Mouse (Mus musculus): ENCODE data around the gene Gm20388. TPM values are rescaled to one million over a fixed set of nuclear protein-coding genes. Genes with fewer than 3 reads are reported as not detected.

The Gm20388 gene
- polyA plus RNA-seq, 1 experiment from 2014 or later, result not detected

DNA sequence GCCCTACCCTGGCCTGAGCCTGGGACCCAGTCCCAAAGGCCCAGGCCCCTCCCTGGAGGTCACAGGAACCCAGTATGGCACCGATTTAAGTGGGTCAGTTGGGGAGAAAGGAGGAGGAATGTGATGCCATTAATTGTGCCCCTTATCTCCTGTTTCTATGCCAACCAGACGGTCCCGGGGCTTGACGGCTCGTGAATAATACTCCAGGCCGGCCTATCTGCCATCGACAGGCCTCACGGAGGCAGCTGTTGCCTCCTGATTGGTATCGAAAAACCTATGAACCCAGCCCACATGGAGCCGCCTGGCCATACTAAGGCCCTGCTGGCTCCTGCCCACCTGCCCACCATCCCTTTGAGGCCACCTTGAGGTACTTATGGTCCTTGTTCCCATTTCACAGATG, 2376.3 kb downstream of the Gm20388 start:
- H3K4me3 ChIP-seq (ENCODE audit: low read depth, low read length), result no peak overlapping the region
- no peak overlapping the region; the same call in 1 of the 2 replicates for H3K4me2 ChIP-seq
- ATAC-seq (ENCODE audit: low FRiP score), result no peak
- peaks cover 35% of the 10 kb centered on the region for H3K27me3 ChIP-seq (ENCODE audit: control insufficient read depth, insufficient read depth, low read length)
- peaks cover 31% of the 10 kb centered on the region for H3K4me1 ChIP-seq (ENCODE audit: control insufficient read depth, insufficient read depth, low read length)
- no peak overlapping the region for H3K27ac ChIP-seq (ENCODE audit: low read depth, low read length)
- no peaks in the 10 kb centered on the region for H3K9me3 ChIP-seq (ENCODE audit: control insufficient read depth, low read length)
- H3K36me3 ChIP-seq (ENCODE audit: control insufficient read depth, insufficient read depth, low read length), result no peaks in the 10 kb centered on the region
- WGBS, result 78% methylated on average over 10 of the region's 10 CpGs
- H3K9ac ChIP-seq (ENCODE audit: low read length), result no peak overlapping the region
- no peak for DNase-seq (ENCODE audit: low spot score, missing footprints)

DNA sequence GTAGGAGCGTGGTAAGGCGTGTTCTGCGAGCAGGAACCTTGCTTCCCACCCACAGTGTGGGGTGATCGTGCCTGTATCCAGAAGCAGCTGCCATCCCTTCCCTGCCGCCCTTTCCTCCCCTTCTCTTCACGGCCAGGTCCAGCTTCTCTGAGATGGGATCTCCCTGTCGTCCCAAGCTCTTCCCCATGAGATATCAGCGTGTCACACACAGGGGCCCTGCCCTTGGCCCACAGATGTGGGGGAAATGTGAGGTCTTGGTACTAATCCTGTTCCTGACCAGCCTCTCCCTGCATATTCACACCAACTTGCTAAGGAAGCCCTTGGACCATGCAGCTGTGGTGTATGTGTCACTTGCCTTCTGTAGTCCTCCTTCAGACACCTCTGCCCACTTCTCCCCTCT, 2377.1 kb downstream of the Gm20388 start:
- ATAC-seq (ENCODE audit: low FRiP score), result no peak
- H3K9me3 ChIP-seq (ENCODE audit: control insufficient read depth, low read length), result no peaks in the 10 kb centered on the region
- no peak for DNase-seq (ENCODE audit: low spot score, missing footprints)
- WGBS, result 78% methylated on average over 8 of the region's 8 CpGs
- no peak overlapping the region for H3K9ac ChIP-seq (ENCODE audit: low read length)
- no peak overlapping the region for H3K4me3 ChIP-seq (ENCODE audit: low read depth, low read length)
- no peaks in the 10 kb centered on the region for H3K36me3 ChIP-seq (ENCODE audit: control insufficient read depth, insufficient read depth, low read length)
- peaks cover 32% of the 10 kb centered on the region for H3K27me3 ChIP-seq (ENCODE audit: control insufficient read depth, insufficient read depth, low read length)
- no peak overlapping the region for H3K4me2 ChIP-seq
- no peak overlapping the region for H3K27ac ChIP-seq (ENCODE audit: low read depth, low read length)
- peaks cover 30% of the 10 kb centered on the region for H3K4me1 ChIP-seq (ENCODE audit: control insufficient read depth, insufficient read depth, low read length)

DNA sequence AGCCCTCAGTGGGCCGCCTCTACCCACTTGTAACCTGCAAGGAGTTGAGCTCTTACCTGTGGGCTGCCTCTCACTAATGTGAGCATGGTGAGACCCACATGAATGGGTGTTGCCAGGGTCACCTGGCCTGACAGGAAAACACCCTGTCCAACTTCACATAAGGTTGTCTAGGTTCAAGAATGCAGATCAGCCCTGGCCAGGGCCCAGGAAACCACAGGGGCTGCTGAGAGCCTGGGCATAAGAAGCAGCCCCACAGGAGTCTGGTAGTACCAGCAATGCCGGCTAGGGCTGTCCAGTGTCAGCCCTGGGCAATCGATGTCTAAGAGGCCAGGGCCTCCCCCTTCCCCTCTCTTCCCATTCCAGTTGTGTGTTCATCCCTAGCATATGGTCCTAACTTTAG, 2377.7 kb downstream of the Gm20388 start:
- ATAC-seq (ENCODE audit: low FRiP score) (no peak), DNase-seq (ENCODE audit: low spot score, missing footprints) (no peak)
- no peak overlapping the region for H3K4me2 ChIP-seq
- H3K4me3 ChIP-seq (ENCODE audit: low read depth, low read length), result no peak overlapping the region
- no peak overlapping the region for H3K9ac ChIP-seq (ENCODE audit: low read length)
- H3K36me3 ChIP-seq (ENCODE audit: control insufficient read depth, insufficient read depth, low read length), result no peaks in the 10 kb centered on the region
- peaks cover 24% of the 10 kb centered on the region for H3K4me1 ChIP-seq (ENCODE audit: control insufficient read depth, insufficient read depth, low read length)
- H3K27ac ChIP-seq (ENCODE audit: low read depth, low read length), result no peak overlapping the region
- no peaks in the 10 kb centered on the region for H3K9me3 ChIP-seq (ENCODE audit: control insufficient read depth, low read length)
- peaks cover 26% of the 10 kb centered on the region for H3K27me3 ChIP-seq (ENCODE audit: control insufficient read depth, insufficient read depth, low read length)
- WGBS, result 74% methylated on average over 3 of the region's 3 CpGs

DNA sequence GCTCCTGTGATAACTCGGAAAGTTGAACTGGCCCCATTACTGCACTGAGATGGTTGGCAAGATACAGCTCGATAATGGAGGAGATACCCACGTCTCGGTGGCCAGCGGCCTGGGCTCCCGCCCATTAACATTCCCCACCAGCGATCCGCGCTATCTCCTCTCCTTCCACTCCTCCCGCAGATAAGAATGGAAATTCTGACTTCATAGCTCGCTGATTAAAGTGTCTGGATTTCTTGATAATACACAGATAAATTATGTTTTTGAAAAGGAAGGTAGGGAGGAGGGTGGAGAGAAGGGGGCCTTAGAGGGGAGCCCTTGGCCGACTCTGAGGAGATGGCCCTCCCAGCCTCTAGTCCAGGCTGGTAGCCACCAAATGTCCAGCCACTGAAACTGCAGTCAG, 2380.4 kb downstream of the Gm20388 start:
- no peak overlapping the region for H3K4me3 ChIP-seq (ENCODE audit: low read depth, low read length)
- H3K4me2 ChIP-seq, result no peak overlapping the region
- ATAC-seq (ENCODE audit: low FRiP score), result no peak
- H3K4me1 ChIP-seq (ENCODE audit: control insufficient read depth, insufficient read depth, low read length), result peaks cover 25% of the 10 kb centered on the region
- no peak for DNase-seq (ENCODE audit: low spot score, missing footprints)
- WGBS, result 72% methylated on average over 12 of the region's 12 CpGs
- H3K9me3 ChIP-seq (ENCODE audit: control insufficient read depth, low read length), result no peaks in the 10 kb centered on the region
- no peaks in the 10 kb centered on the region for H3K36me3 ChIP-seq (ENCODE audit: control insufficient read depth, insufficient read depth, low read length)
- 0 out of 2 replicates have a peak, but pooled peaks cover 3% of the 10 kb centered on the region for H3K27me3 ChIP-seq (ENCODE audit: control insufficient read depth, insufficient read depth, low read length)
- H3K27ac ChIP-seq (ENCODE audit: low read depth, low read length), result no peak overlapping the region
- no peak overlapping the region for H3K9ac ChIP-seq (ENCODE audit: low read length)

DNA sequence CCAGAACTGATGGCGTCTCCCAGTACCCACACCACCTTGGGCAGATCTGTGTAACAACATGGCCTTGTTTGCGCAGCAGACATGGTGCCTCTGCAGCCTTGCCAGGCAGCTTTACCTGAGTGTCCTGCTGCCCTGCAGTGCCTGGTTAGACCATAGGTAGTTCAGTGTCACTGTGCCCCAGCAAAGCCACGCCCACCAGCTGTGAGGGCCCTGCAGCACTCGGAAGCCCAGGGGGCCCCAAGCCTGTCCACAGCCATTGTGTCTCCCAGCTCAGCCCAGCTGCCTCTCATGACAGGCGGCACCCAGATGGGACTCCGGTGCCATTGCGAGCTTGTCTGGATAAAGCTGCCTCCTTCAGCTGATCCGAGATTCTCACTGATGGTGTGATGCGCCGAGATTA, 2380.9 kb downstream of the Gm20388 start:
- no peak overlapping the region for H3K9ac ChIP-seq (ENCODE audit: low read length)
- no peak for ATAC-seq (ENCODE audit: low FRiP score)
- WGBS, result 34% methylated on average over 10 of the region's 10 CpGs
- 0 out of 2 replicates have a peak, but pooled peaks cover under 1% of the 10 kb centered on the region for H3K27me3 ChIP-seq (ENCODE audit: control insufficient read depth, insufficient read depth, low read length)
- no peak overlapping the region for H3K4me2 ChIP-seq
- H3K27ac ChIP-seq (ENCODE audit: low read depth, low read length), result no peak overlapping the region
- H3K36me3 ChIP-seq (ENCODE audit: control insufficient read depth, insufficient read depth, low read length), result no peaks in the 10 kb centered on the region
- H3K9me3 ChIP-seq (ENCODE audit: control insufficient read depth, low read length), result no peaks in the 10 kb centered on the region
- H3K4me3 ChIP-seq (ENCODE audit: low read depth, low read length), result no peak overlapping the region
- peaks cover 29% of the 10 kb centered on the region for H3K4me1 ChIP-seq (ENCODE audit: control insufficient read depth, insufficient read depth, low read length)
- DNase-seq (ENCODE audit: low spot score, missing footprints), result no peak

DNA sequence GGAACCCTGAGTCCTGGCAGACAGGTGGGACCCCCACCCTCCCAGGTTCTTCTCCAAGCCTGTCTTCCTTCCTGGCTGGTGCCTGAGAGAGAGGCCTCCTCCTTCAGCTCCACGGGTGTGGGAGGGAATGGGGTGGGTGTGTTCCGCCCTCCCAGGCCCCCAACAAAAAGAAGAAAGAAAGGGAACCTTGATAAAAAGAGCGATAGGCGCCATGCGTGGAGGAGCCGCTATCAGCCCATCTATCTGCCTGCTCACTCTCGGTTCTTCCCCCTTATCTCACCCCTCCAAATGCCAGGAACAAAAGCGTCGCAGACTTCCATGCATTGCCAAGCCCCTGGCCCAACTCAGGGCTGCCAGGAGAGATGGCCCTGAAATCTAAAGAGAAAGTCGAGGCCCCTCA, 2382.8 kb downstream of the Gm20388 start:
- Histone ChIP-seq H3K27me3 (ENCODE audit: control insufficient read depth, insufficient read depth, low read length) (no peaks in the 10 kb centered on the region), H3K4me2 (no peak overlapping the region), H3K4me1 (ENCODE audit: control insufficient read depth, insufficient read depth, low read length) (peaks cover 38% of the 10 kb centered on the region), H3K9me3 (ENCODE audit: control insufficient read depth, low read length) (no peaks in the 10 kb centered on the region), H3K27ac (ENCODE audit: low read depth, low read length) (no peak overlapping the region), H3K36me3 (ENCODE audit: control insufficient read depth, insufficient read depth, low read length) (no peaks in the 10 kb centered on the region), H3K9ac (ENCODE audit: low read length) (no peak overlapping the region), H3K4me3 (ENCODE audit: low read depth, low read length) (no peak overlapping the region)
- ATAC-seq (ENCODE audit: low FRiP score) (no peak), DNase-seq (ENCODE audit: low spot score, missing footprints) (no peak)
- WGBS, result 72% methylated on average over 10 of the region's 10 CpGs

DNA sequence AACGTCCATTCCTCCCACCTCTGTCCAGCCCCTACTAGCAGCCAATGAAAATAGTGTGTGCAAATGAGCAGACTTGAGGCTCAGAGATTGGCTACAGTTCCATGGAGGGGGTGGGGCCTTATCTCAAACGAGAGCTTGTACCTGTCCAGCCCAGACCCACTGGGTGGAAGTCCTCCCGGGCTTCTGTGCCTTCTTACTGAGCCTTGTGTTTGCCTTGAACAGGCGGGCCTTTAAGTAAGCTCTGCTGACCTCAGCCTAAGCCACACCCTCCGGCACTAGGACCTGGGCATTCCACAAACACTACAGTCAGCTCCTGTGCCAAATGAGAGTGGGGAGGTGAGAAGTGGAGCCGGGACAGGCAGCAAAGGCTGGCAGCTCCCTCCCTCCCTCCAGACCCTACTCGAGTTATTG, 2383.6 kb downstream of the Gm20388 start:
- no peak overlapping the region for H3K4me3 ChIP-seq (ENCODE audit: low read depth, low read length)
- H3K4me1 ChIP-seq (ENCODE audit: control insufficient read depth, insufficient read depth, low read length), result peaks cover 38% of the 10 kb centered on the region
- WGBS, result 5% methylated on average over 7 of the region's 7 CpGs
- DNase-seq (ENCODE audit: low spot score, missing footprints) (peak; percentile 89), ATAC-seq (ENCODE audit: low FRiP score) (peak; percentile 49; the same call in 1 of the 2 replicates)
- H3K9ac ChIP-seq (ENCODE audit: low read length), result no peak overlapping the region
- H3K9me3 ChIP-seq (ENCODE audit: control insufficient read depth, low read length), result no peaks in the 10 kb centered on the region
- no peaks in the 10 kb centered on the region for H3K36me3 ChIP-seq (ENCODE audit: control insufficient read depth, insufficient read depth, low read length)
- H3K27me3 ChIP-seq (ENCODE audit: control insufficient read depth, insufficient read depth, low read length), result no peaks in the 10 kb centered on the region
- no peak overlapping the region for H3K27ac ChIP-seq (ENCODE audit: low read depth, low read length)
- no peak overlapping the region; the same call in 1 of the 2 replicates for H3K4me2 ChIP-seq

DNA sequence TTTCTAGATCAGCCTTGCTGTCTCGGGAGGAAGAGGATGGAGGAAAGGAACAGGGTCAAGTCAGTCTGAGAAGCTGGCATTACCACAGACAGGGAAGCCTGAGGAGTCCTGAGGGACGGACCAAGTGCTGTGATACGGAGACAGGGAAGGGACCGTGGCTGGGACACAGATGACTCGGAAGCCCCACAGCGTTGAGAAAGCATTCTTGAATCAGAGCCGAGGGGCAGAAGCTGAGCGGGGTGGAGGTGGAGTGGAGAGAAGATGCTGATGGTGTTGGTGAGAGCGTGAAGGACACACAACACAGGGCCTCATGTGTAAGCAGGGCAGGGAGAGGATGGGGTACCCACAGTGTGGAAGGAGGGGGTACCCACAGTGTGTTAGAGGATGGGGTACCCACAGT, 2384.7 kb downstream of the Gm20388 start:
- H3K9ac ChIP-seq (ENCODE audit: low read length), result no peak overlapping the region
- 77% methylated on average over 9 of the region's 9 CpGs for WGBS
- peaks cover 37% of the 10 kb centered on the region for H3K4me1 ChIP-seq (ENCODE audit: control insufficient read depth, insufficient read depth, low read length)
- H3K36me3 ChIP-seq (ENCODE audit: control insufficient read depth, insufficient read depth, low read length), result no peaks in the 10 kb centered on the region
- no peaks in the 10 kb centered on the region for H3K9me3 ChIP-seq (ENCODE audit: control insufficient read depth, low read length)
- no peak overlapping the region for H3K4me2 ChIP-seq
- no peak overlapping the region for H3K27ac ChIP-seq (ENCODE audit: low read depth, low read length)
- H3K27me3 ChIP-seq (ENCODE audit: control insufficient read depth, insufficient read depth, low read length), result no peaks in the 10 kb centered on the region
- ATAC-seq (ENCODE audit: low FRiP score) (no peak), DNase-seq (ENCODE audit: low spot score, missing footprints) (no peak)
- H3K4me3 ChIP-seq (ENCODE audit: low read depth, low read length), result no peak overlapping the region

DNA sequence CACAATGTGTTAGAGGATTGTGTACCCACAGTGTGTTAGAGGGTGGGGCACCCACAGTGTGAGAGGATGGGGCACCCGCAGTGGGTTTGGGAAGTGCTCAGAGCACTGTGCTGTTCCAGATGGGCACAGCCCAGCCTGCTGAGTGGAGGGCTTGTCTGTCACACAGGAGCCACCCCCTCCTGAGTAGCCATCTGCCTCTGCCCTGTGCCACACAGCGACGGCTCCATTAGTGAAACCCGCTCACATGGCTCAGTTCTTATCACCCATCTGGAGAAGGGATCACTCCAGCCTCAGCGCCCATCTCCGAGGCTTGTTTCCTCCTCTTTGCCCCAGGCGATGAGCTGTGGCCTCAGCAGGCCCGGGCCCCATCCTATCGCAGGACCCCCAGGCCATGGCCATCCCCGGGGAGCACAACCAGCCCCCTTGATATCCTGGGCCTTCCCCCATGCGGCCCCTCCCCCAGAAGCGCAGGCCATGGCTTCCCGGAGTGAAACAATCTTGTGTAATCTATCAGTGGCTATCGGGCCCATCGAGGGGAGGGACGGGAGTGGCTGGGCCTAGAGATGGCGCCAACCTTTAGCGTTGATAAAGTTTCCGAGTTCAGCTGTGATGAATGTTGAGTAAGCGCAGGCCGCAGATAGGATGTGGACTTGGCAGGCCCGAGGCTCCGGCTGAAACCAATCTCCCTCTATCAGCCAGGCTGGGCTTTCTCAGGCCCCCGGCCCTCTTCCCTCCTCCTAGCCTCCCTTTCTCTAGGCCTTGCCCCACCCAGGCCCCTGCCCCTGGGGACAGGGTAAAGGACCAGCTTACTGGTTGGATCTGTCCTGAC, 2385.7 kb downstream of the Gm20388 start:
- ATAC-seq (ENCODE audit: low FRiP score) (no peak), DNase-seq (ENCODE audit: low spot score, missing footprints) (no peak)
- peaks cover 34% of the 10 kb centered on the region for H3K4me1 ChIP-seq (ENCODE audit: control insufficient read depth, insufficient read depth, low read length)
- no peak overlapping the region for H3K4me3 ChIP-seq (ENCODE audit: low read depth, low read length)
- no peaks in the 10 kb centered on the region for H3K27me3 ChIP-seq (ENCODE audit: control insufficient read depth, insufficient read depth, low read length)
- WGBS, result 45% methylated on average over 24 of the region's 24 CpGs
- H3K36me3 ChIP-seq (ENCODE audit: control insufficient read depth, insufficient read depth, low read length), result no peaks in the 10 kb centered on the region
- no peak overlapping the region for H3K27ac ChIP-seq (ENCODE audit: low read depth, low read length)
- no peaks in the 10 kb centered on the region for H3K9me3 ChIP-seq (ENCODE audit: control insufficient read depth, low read length)
- H3K9ac ChIP-seq (ENCODE audit: low read length), result no peak overlapping the region; the same call in 1 of the 2 replicates
- no peak overlapping the region for H3K4me2 ChIP-seq

Measured in midbrain, embryonic 11.5 days (tissue).